Mouse (Mus musculus) cerebellum, adult 9-11 months (tissue): Measurements from ENCODE around the gene Fam19a3.
"Not testable (repeated sequence)": the region's sequence is repeated elsewhere in the genome, so short reads cannot be mapped to it uniquely, and the experiment has no call there.

Source experiments
- DNase-seq: peaks from one replicate; pipeline ENCODE4 v3.0.0; 2022

The Fam19a3 gene

GRCm38 (mm10) chr3:104781471-104781903 is at the start of gene Fam19a3:
Gene Fam19a3, minus strand, starts transcription at chr3:104781840.
- DNase-seq: no peak

DNA sequence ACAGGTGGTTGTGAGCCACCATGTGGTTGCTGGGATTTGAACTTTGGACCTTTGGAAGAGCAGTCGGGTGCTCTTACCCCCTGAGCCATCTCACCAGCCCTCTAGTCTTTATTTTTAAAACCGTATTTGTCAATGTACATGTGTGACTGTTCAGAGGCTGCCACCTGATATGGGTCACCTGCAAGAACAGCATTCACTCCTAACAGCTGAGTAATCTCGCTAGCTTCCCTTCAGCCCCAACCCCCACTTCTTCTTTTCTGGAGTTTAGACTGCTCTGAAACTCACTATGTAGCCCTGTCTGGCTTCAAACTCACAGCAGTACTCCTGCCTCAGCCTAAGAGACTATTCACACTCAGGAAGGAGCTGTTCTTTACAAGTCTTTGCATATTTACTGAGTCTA is 40.8 kb upstream of the Fam19a3 start:
- no peak for DNase-seq

DNA sequence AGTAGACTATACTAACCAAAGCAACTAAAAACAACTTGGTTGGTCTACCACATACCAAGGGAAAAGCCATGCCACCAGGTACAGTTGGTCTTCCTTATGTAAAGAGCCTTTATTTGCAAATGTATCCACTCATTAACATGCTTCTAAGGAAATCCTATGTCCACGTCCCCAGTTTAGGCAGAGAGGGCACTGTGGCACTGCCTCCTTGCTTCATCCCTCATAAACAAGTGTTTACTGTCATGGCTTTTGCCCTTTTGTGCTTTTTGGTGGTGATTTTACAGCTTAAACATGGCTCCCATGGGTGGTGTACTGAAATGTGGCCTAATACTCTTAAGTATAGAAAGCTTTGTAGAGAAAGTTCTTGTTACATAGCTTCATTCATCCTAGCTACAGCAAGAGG is 38.8 kb upstream of the Fam19a3 start:
- DNase-seq: no peak

GRCm38 (mm10) chr3:104818749-104819134 is 37.1 kb upstream of the Fam19a3 start:
- DNase-seq: no peak

DNA sequence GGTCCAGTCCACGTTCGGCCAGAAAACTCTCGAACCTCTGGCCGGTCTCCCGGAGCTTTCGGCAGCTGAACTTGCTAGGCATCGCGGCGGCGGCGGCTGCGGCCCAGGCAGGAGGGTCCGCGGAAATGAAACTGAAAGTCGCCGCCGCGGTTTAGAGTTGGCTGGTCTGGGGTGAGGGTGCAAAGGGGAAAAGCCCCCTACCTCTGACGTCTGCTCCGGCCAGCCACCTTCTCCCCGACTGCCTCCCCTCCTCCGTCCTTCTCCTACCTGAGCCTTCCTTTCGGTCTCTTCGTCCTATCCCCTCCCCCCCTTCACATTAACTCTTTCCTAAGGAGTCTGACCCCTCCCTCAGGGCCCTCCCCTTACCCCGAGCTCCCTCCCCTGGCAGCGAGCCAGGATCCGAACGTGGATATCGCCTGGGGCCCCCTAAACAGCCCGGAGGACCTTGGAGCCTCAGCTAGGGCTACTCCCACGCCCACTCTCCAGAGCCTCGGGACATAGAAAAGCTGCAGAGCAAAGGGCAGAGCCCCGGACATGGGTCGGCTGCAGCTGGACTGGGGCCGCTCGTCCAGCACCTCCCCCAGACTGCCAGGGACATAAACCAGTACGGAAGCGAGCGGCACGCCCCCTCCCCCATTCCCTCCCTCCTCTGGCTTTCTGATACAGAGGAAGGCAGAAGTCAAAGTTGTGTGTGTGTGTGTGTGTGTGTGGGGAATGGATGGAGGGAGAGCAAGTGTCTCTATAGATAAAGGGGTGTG is 36.5 kb upstream of the Fam19a3 start, which contains the start of gene Mov10:
Gene Mov10 (minus strand): TSS at position 573 of the 758 bp plus-strand sequence.
- DNase-seq: peak; percentile 24

- DNase-seq: no peak
These were observed 35.9 kb upstream of the Fam19a3 start for GRCm38 (mm10) chr3:104817481-104817990.

- no peak for DNase-seq
These were observed 34.5 kb upstream of the Fam19a3 start for GRCm38 (mm10) chr3:104816130-104816529.

GRCm38 (mm10) chr3:104815346-104815745 is 33.7 kb upstream of the Fam19a3 start:
- DNase-seq: no peak

GRCm38 (mm10) chr3:104814746-104815145 is 33.1 kb upstream of the Fam19a3 start:
- DNase-seq: no peak

DNA sequence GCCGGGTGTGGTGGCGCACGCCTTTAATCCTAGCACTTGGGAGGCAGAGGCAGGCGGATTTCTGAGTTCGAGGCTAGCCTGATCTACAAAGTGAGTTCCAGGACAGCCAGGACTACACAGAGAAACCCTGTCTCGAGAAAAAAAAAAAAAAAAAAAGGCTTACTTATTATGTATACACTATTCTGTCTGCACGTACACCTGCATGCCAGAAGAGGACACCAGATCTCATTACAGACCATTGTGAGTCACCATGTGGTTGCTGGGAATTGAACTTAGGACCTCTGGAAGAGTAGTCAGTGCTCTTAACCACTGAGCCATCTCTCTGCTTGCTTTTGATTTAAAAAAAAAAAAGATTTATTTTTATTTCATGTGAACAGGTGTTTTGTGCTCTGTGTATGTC is 31.6 kb upstream of the Fam19a3 start:
- not testable (repeated sequence) for DNase-seq

- no peak for DNase-seq
These were observed 30.6 kb upstream of the Fam19a3 start for GRCm38 (mm10) chr3:104812254-104812653.

GRCm38 (mm10) chr3:104811752-104812151 is 30.1 kb upstream of the Fam19a3 start:
- DNase-seq: no peak

DNA sequence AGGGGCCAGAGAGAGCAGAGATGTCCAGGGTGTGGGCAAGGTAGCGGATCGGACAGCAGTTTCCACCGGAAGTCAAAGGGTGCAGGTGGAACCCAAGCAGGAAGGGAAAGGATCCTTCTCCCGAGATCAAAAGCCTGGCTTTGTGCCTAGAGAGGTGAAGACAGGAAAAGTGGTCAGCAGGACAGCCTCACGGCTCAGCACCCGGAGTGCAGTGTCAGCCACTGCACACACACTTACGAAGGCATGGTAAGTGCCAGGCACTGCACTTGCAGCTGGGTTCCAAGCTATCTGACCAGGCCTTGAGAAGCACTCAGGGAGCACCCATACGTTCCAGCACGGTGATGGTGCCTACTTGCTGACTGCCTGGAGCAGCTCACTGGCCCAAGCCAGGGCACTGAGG is 23.9 kb upstream of the Fam19a3 start:
- no peak for DNase-seq

DNA sequence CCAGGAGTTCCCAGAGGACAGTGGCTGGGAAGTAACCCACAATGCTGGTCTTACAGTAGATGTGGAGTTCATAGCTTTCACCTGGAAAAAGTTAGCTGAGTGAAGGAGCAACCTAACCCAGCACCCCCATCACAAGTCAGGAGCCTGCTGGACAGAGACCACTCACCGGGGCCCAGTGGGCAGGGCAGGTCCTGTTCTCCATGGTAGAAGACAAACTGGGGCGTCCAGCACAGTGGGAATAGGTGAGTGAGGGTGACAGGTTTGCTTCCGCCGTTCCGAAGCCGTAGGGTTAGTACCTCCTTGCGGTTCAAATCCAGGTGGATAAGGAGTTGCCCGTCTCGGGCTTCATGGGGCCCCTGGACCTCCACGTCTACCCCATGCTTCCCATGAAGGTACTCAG is 22.7 kb upstream of the Fam19a3 start:
- no peak for DNase-seq

- DNase-seq: no peak
These were observed 19.8 kb upstream of the Fam19a3 start for GRCm38 (mm10) chr3:104801481-104801880.

DNA sequence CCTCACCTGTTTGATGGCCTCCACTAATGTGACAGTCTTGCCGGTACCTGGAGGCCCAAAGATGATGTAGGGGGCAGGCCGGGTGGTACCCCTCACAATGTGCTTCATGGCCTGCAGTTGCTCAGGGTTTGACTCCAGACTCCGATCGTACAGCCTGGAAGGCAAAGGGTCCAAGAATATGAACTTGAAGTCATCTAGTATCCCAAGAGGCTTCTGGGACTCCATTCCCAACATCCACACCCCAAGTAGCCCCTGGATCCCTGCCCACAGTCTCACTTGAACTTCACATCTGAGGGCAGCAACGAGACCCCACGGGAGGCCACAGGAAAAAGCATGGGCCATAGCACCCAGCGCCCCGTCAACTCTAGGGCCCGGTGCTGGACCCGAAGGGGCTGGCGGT is 19.0 kb upstream of the Fam19a3 start:
- no peak for DNase-seq

- no peak for DNase-seq
These were observed 14.9 kb upstream of the Fam19a3 start for GRCm38 (mm10) chr3:104796430-104797082.

GRCm38 (mm10) chr3:104795661-104796340 is 14.2 kb upstream of the Fam19a3 start:
- DNase-seq: no peak

DNA sequence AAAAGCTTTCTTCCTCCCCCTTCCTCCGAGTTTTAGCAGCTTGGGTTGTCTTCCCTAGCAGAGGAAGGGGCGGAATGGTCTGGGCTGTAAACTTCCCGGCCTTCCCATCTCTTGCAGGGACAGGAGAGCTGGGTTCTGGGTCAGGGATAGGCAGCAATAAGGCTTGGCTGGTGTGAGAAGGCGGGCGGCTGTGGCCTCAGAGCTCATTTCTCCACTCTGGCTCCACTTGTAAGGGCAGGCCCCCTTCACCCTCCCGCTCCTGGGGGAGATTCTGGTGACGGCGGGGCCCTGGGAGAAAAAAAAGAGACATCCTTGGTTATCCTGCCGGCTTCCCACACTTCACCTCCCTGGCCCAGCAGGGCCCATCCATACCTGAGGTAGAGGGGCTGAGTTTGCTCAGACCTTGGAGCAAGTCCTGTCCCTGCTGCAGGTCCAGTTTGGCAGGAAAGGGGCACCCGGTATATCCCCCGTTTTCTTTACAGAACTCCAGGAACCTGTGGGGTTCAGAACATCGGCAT is 13.4 kb upstream of the Fam19a3 start:
- DNase-seq: no peak

GRCm38 (mm10) chr3:104793871-104794828 is 12.5 kb upstream of the Fam19a3 start:
- DNase-seq: no peak

DNA sequence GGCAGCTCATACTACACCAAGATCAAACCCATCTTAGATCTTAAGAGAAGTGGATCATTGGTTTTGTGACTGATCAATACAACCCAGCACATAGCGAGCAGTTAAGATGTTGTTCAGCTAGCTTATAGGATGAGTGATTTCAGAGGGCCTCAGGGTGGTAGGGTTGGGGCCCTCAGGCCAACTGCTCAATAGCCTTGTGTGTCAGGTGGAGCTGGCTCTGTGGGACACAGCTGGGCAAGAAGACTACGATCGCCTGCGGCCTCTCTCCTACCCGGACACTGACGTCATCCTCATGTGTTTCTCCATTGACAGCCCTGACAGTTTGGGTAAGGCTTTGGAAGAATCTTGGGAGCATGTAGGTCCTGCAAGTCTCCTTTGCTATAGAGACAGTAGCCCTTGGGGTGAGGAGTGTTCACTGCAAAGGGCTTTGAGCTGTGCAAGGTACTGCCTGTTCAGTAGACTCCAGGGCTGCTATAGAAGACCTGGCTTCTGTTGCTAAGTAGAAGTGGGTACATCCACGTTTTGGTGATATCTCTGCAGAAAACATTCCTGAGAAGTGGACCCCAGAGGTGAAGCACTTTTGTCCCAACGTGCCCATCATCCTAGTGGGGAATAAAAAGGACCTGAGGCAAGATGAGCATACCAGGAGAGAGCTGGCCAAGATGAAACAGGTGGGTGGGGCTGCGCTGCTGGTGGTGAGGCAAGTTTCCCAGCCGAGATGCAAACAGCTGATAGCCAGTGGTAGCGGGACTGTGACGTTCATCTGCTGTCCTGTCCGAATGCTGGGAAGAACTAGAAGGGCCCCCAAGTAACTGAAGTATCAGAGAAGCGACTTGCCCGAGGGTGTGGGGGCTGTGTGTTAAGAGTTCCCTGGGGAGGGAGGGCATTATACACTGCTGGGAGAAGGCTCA is 11.0 kb upstream of the Fam19a3 start:
- no peak for DNase-seq
